Mouse (Mus musculus) spleen, adult 18-20 months (tissue): ENCODE measurements around the gene Nanos2.

Source experiments
- DNase-seq, 2 experiments: peaks; one replicate each; pipeline ENCODE4 v3.0.0; 2022; ENCODE audit warnings: mixed read lengths in 2 of 2

Nanos2 gene

GRCm38 (mm10) chr7:18991660-18992293 lies 4.6 kb downstream of the Nanos2 start:
- peak in 1 of 2 experiments; percentile 43 for DNase-seq

DNA sequence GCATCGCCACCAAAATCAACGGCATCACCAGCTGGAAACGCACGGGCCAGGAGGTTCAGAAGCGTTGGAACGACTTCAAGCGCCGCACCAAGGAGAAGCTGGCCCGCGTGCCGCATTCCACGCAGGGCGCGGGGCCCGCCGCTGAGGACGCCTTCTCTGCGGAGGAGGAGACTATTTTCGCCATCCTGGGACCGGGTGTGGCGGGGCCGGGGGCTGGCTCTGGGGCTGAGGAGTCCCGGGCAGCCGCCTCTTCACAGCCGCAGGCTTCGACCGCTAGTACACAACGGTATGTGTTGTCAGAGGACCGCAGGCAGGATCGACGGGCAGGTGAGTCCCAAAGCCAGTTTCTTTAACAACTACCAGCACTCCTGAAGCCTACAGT lies 5.1 kb downstream of the Nanos2 start:
- DNase-seq, result peak in 1 of 2 experiments; percentile 34

- DNase-seq, result no peak
Measured at GRCm38 (mm10) chr7:18993036-18993435, 5.8 kb downstream of the Nanos2 start.

GRCm38 (mm10) chr7:18998835-18999234 lies 11.6 kb downstream of the Nanos2 start:
- DNase-seq, result no peak

DNA sequence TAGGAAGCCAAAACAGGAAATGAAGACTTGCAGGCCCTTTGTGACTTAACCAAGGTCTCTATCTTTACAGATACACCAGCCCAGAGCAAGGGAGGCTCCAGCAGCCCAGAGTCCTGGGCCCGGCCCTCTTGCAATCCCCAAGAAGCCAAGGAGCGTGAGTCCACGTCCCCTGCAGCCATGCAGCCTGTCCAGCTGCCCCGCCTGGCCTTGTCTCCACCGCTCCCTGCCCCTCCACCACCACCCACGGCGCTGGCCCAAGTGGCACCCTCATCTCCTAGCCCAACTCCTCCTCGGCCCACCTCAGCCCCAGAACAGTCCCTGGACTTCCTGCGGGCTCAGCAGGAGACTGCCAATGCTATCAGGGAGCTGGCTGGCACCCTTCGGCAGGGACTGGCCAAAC lies 13.2 kb downstream of the Nanos2 start:
- DNase-seq, result peak in 1 of 2 experiments; percentile 32

- peak; percentile 81 to 85 for DNase-seq
Measured at GRCm38 (mm10) chr7:19001066-19001806, 14.0 kb downstream of the Nanos2 start.

- no peak for DNase-seq
Measured at GRCm38 (mm10) chr7:19001807-19002085, 14.5 kb downstream of the Nanos2 start.

GRCm38 (mm10) chr7:19002115-19002514 lies 14.9 kb downstream of the Nanos2 start:
- no peak for DNase-seq

GRCm38 (mm10) chr7:19002848-19003498 lies 15.8 kb downstream of the Nanos2 start:
- peak; percentile 49 to 56 for DNase-seq

DNA sequence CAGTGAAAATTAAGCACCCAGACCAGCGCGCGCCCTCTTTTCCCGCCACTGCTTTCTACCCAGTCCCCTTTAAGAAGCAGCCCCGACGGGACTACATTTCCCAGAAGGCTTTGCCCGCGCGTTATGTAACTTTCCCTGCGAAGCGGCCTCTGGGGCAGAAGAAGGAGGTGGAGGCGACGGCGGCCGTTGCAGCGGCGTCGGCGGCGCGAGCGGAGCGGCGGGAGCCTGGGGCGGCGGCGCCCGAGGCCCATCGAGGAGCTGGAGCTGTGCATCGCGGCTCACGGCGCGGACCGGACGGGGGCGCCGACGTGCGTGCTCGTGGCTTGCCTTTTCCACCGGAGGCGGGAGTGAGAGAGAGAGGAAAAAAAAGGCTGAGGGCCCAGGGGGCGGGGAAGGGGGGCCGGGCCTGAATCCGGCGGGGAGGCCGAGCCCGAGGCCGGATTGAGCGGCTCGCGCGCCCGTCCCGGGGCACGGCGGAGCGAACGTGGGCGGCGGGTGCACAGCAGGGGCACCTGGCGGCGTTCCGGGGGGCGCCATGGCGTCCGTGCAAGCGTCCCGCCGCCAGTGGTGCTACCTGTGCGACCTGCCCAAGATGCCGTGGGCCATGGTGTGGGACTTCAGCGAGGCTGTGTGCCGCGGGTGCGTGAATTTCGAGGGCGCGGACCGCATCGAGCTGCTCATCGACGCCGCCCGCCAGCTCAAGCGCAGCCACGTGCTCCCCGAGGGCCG lies 16.9 kb downstream of the Nanos2 start, which contains the start of gene Irf2bp1:
TSS of gene Irf2bp1 (plus strand) at position 143 of the 729 bp plus-strand sequence.
- peak; percentile 86 to 90 for DNase-seq

DNA sequence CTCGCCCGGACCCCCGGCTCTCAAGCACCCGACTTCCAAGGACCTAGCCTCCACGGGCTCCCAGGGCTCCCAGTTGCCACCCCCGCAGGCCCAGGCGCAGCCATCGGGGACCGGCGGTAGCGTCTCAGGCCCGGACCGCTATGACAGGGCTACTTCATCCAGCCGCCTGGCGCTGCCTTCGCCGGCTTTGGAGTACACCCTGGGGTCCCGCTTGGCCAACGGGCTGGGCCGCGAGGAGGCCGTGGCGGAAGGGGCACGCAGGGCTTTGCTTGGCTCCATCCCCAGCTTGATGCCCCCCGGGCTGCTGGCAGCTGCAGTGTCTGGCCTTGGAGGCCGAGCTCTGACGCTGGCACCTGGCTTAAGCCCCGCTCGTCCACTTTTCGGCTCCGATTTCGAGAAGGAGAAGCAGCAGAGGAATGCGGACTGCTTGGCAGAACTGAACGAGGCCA lies 17.5 kb downstream of the Nanos2 start:
- no peak for DNase-seq

- no peak for DNase-seq
Measured at GRCm38 (mm10) chr7:19005417-19006121, 18.4 kb downstream of the Nanos2 start.

GRCm38 (mm10) chr7:19006476-19006875 lies 19.3 kb downstream of the Nanos2 start:
- peak; percentile 69 to 79 for DNase-seq

GRCm38 (mm10) chr7:19007026-19007977 lies 20.1 kb downstream of the Nanos2 start:
- no peak for DNase-seq

DNA sequence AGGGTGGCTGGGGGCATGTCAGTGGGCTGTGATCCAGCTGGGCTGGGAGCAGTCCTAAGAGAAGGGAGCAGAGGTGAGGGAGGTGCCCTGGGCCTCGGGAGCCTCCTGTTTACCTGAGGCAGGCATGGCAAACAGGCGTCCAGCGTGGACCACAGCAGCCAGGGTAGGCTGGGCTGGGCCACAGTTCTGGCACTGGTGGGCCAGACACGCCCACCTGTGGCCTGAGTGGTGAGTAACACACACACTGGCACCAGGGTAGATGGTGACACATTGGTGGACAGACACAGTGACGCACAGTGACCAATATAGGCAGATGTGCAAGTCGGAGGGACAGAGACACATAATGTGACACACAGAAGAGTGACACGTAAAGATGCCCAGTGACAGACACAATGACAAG lies 23.4 kb downstream of the Nanos2 start:
- DNase-seq, result no peak

DNA sequence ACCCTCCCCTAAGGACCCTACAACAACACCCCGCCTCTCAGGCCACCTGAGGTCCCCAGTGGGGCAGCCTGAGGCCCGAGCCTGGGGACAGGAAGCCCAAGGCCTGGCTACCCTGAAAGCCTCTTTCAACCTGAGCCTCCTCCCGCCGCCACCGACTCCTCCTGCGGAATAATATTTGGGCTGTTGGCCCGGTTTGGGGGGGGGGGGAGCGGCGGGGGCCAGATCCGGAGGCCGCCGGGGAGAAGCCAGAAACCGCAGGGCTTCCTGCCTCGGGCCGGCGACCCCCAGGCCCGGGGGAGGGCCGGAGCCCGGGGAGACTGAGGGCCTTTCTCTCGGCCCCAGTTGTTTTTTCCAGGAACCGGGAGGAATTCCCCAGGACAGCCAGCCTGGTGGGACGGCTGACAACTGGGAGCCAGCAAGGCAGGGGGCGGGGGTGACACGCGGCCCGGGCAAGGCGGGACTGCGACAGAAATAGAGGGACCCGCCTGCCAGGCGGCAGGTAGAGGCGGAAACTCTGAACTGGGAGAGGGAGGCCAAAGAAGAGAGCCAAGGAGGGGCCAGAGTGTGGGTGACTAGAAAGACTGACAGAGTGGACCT lies 24.9 kb downstream of the Nanos2 start:
- DNase-seq, result no peak

- DNase-seq, result no peak
Measured at GRCm38 (mm10) chr7:19012882-19013281, 25.7 kb downstream of the Nanos2 start.

GRCm38 (mm10) chr7:19014452-19014851 lies 27.3 kb downstream of the Nanos2 start:
- no peak for DNase-seq

GRCm38 (mm10) chr7:19016042-19016441 lies 28.8 kb downstream of the Nanos2 start:
- DNase-seq, result no peak

DNA sequence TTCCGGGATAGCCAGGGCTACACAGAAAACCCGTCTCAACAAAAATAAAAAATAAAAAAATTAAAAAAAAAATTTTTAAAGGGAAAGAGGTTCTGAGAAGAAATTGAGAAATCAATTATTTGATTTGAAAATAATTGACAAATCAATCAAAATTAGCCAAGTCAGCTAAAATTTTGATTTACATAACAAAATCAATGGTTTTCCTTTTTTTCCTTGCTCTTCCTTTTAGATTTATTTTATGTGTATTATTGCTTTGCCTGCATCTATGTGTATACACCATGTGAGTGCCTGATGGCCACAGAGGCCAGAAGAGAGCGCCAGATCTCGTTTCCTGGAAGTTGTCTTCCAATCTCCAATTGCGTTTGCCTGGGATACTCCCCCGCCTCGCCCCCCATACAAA lies 30.7 kb downstream of the Nanos2 start:
- DNase-seq, result no peak

GRCm38 (mm10) chr7:19021048-19021447 lies 33.8 kb downstream of the Nanos2 start:
- no peak for DNase-seq
